Mouse (Mus musculus): ENCODE results near the gene Kat2b. TPM values are rescaled to one million over a fixed set of nuclear protein-coding genes. Genes with fewer than 3 reads are reported as not detected.
"Not testable (repeated sequence)": the region's sequence is repeated elsewhere in the genome, so short reads cannot be mapped to it uniquely, and the experiment has no call there.

Kat2b gene
- total and polyA plus RNA-seq, 3 experiments, result 6.2 to 7.4 TPM; not detected in 1

DNA sequence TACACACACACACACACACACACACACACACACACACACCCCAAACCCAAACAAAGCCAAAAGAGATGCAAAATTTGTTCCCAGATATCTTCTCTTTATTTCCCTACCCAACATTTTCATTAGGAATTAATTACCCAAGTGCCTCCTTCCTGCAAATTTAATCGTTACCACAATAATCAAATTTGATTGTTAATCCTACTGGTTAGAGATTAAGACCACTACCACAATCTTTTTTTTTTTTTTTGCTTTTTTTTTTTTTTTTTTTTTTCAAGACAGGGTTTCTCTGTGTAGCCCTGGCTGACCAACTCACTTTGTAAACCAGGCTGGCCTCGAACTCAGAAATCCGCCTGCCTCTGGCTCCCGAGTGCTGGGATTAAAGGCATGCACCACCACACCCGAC, 4.3 kb downstream of the Kat2b start:
- Histone ChIP-seq H3K27ac (ENCODE audit: control insufficient read depth, low read depth, low read length) (peak overlapping the region; percentile 98), H3K4me3 (ENCODE audit: control insufficient read depth in 1 of 2, insufficient read depth in 1 of 2, low read depth in 2 of 2, low read length in 2 of 2) (peak overlapping the region; percentile 57 to 79), H3K9ac (ENCODE audit: control insufficient read depth, low read depth, low read length, poor library complexity, severe bottlenecking) (peak overlapping the region; percentile 66), H3K79me2 (ENCODE audit: control insufficient read depth, insufficient read depth, low read length, poor library complexity) (peaks cover 47% of the 10 kb centered on the region)
- H3K36me3 ChIP-seq (ENCODE audit: control insufficient read depth in 1 of 2, insufficient read depth in 2 of 2, low read length in 2 of 2); H3K4me1 ChIP-seq (ENCODE audit: control insufficient read depth in 1 of 2, insufficient read depth in 2 of 2, low read length in 2 of 2); H3K27me3 ChIP-seq (ENCODE audit: control insufficient read depth in 1 of 2, insufficient read depth in 2 of 2, low read length in 2 of 2); H3K9me3 ChIP-seq (replicated peaks; ENCODE audit: insufficient read depth, low read length); DNase-seq (ENCODE audit: low read depth, low spot score): not testable (repeated sequence)
- peak; percentile 55 for TF ChIP-seq ZNF384 (IDR thresholded peaks at IDR 0.05; ENCODE audit: low read depth, low read length)

DNA sequence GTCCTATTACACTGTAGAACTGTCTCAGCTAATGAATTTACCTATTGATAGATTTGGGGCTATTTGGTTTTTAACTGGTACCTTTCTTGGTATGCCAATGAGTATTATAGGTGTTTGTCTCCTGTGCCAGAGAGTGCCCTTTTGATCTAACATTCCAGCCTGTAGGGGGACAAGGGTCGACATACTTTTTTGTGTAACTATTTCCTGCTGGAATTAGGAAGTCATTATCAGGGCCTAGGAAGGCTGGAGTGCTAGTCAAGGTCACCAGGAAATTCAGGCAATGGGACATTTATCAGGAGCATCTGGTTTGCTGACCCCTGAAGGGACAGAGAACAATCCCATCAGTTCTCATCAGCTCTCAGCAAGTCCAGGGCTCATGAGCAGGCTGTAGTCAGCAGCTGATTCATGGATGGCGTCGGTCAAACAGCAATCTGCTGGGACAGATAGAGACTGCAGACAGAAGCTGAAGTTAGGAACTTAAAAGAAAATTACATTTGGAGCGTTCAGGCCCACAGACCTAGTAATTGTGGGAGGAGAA, 6.4 kb downstream of the Kat2b start:
- Histone ChIP-seq H3K4me3 (ENCODE audit: control insufficient read depth in 1 of 2, insufficient read depth in 1 of 2, low read depth in 2 of 2, low read length in 2 of 2) (no peak overlapping the region), H3K9ac (ENCODE audit: control insufficient read depth, low read depth, low read length, poor library complexity, severe bottlenecking) (no peak overlapping the region), H3K9me3 (replicated peaks; ENCODE audit: insufficient read depth, low read length) (no peaks in the 10 kb centered on the region), H3K27ac (ENCODE audit: control insufficient read depth, low read depth, low read length) (no peak overlapping the region), H3K79me2 (ENCODE audit: control insufficient read depth, insufficient read depth, low read length, poor library complexity) (peaks cover 34% of the 10 kb centered on the region), H3K4me1 (ENCODE audit: control insufficient read depth in 1 of 2, insufficient read depth in 2 of 2, low read length in 2 of 2) (peaks cover 0 to 8% of the 10 kb centered on the region in 2 experiments; a peak in 3 of 4 replicates), H3K27me3 (ENCODE audit: control insufficient read depth in 1 of 2, insufficient read depth in 2 of 2, low read length in 2 of 2) (no peaks in the 10 kb centered on the region), H3K36me3 (ENCODE audit: control insufficient read depth in 1 of 2, insufficient read depth in 2 of 2, low read length in 2 of 2) (peaks cover 2 to 4% of the 10 kb centered on the region in 2 experiments; a peak in 3 of 4 replicates)
- no peak for DNase-seq (ENCODE audit: low read depth, low spot score)
- no peak for TF ChIP-seq MAZ (IDR thresholded peaks at IDR 0.05; ENCODE audit: low read depth, low read length)
- no peak for TF ChIP-seq MEF2A (IDR thresholded peaks at IDR 0.05; ENCODE audit: extremely low read depth, insufficient replicate concordance, low read depth, low read length, poor library complexity, severe bottlenecking)
- no peak for TF ChIP-seq ZNF384 (IDR thresholded peaks at IDR 0.05; ENCODE audit: low read depth, low read length)
- TF ChIP-seq USF2 (IDR thresholded peaks at IDR 0.05; ENCODE audit: borderline replicate concordance in 1 of 2, insufficient read depth in 1 of 2, low read depth in 1 of 2, low read length in 2 of 2), result no peak
- TF ChIP-seq MAFK (IDR thresholded peaks at IDR 0.05; ENCODE audit: borderline replicate concordance, low read depth, low read length), result no peak

DNA sequence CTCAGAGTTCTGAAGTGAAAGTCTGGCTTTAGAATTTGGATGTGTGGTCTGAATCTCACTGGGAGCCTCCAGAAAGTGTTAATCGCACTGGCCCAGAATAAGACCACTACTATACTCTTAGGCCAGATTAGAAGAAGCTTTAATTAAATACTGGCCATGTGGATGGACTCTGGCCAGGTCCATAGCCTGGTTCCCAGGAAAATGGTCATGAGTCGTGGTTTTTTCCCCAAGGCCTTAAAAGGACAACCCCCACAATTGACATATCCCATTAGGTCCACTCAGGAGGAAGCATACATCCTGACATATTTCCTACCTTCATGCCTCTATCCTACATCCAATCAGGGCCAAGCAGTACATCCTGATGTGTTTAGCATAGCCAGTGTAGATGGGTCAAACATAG, 10.5 kb downstream of the Kat2b start:
- Histone ChIP-seq H3K27me3 (ENCODE audit: control insufficient read depth in 1 of 2, insufficient read depth in 2 of 2, low read length in 2 of 2) (no peaks in the 10 kb centered on the region), H3K9ac (ENCODE audit: control insufficient read depth, low read depth, low read length, poor library complexity, severe bottlenecking) (no peak overlapping the region), H3K4me1 (ENCODE audit: control insufficient read depth in 1 of 2, insufficient read depth in 2 of 2, low read length in 2 of 2) (peaks cover 11 to 19% of the 10 kb centered on the region in 2 experiments), H3K9me3 (replicated peaks; ENCODE audit: insufficient read depth, low read length) (no peaks in the 10 kb centered on the region), H3K4me3 (ENCODE audit: control insufficient read depth in 1 of 2, insufficient read depth in 1 of 2, low read depth in 2 of 2, low read length in 2 of 2) (no peak overlapping the region), H3K36me3 (ENCODE audit: control insufficient read depth in 1 of 2, insufficient read depth in 2 of 2, low read length in 2 of 2) (peaks cover 2 to 23% of the 10 kb centered on the region in 2 experiments; a peak in 3 of 4 replicates), H3K79me2 (ENCODE audit: control insufficient read depth, insufficient read depth, low read length, poor library complexity) (peaks cover 21% of the 10 kb centered on the region), H3K27ac (ENCODE audit: control insufficient read depth, low read depth, low read length) (no peak overlapping the region)
- DNase-seq (ENCODE audit: low read depth, low spot score), result no peak
- TF ChIP-seq TAL1 (IDR thresholded peaks at IDR 0.05; ENCODE audit: low read length) (no peak), POLR2A (IDR thresholded peaks at IDR 0.05; ENCODE audit: control insufficient read depth in 1 of 2, insufficient read depth in 1 of 2, low read depth in 1 of 2, low read length in 2 of 2, poor library complexity in 1 of 2) (no peak), USF2 (IDR thresholded peaks at IDR 0.05; ENCODE audit: borderline replicate concordance in 1 of 2, insufficient read depth in 1 of 2, low read depth in 1 of 2, low read length in 2 of 2) (no peak), RCOR1 (IDR thresholded peaks at IDR 0.05; ENCODE audit: low read depth, low read length) (no peak), SMC3 (IDR thresholded peaks at IDR 0.05; ENCODE audit: low read depth, low read length) (no peak), CTCF (IDR thresholded peaks at IDR 0.05 in 2 of 3, conservative IDR thresholded peaks at IDR 0.05 in 1 of 3; ENCODE audit: control insufficient read depth in 1 of 3, insufficient read depth in 1 of 3, low read depth in 2 of 3, low read length in 3 of 3, poor library complexity in 1 of 3, severe bottlenecking in 1 of 3) (no peak), SIN3A (IDR thresholded peaks at IDR 0.05; ENCODE audit: low read length) (no peak), ZNF384 (IDR thresholded peaks at IDR 0.05; ENCODE audit: low read depth, low read length) (no peak), USF1 (IDR thresholded peaks at IDR 0.05; ENCODE audit: low read depth, low read length) (no peak), NRF1 (IDR thresholded peaks at IDR 0.05; ENCODE audit: insufficient read depth, low read depth, low read length, poor library complexity, severe bottlenecking) (no peak), KAT2A (conservative IDR thresholded peaks at IDR 0.05; ENCODE audit: low read depth, low read length) (no peak)

All from MEL (cell line).